Mouse (Mus musculus) kidney, adult 2 months (tissue): ENCODE measurements around the gene Ncapg2.

Experiments used
- CTCF ChIP-seq: fragments of 200-500 bp; conservative IDR thresholded peaks from 2 replicates; pipeline ENCODE4 v1.5.1; 2011; ENCODE audit warnings: low read depth, mild to moderate bottlenecking, control low read depth, low read length, moderate library complexity, mixed read lengths; ENCODE audit not compliant: insufficient read depth, insufficient read length
- POLR2A ChIP-seq: fragments of 200-500 bp; IDR thresholded peaks from one replicate; pipeline ENCODE4 v1.6.1; 2011; ENCODE audit warnings: low read depth, low read length, control low read depth

GRCm38 (mm10) chr12:116404012-116404679, 1.1 kb upstream of the Ncapg2 start:
- TF ChIP-seq CTCF (no peak), POLR2A (no peak)
